Mouse (Mus musculus): ENCODE data around the gene Agtpbp1. TPM values are rescaled to one million over a fixed set of nuclear protein-coding genes. Genes with fewer than 3 reads are reported as not detected.
"Not testable (repeated sequence)": the region's sequence is repeated elsewhere in the genome, so short reads cannot be mapped to it uniquely, and the experiment has no call there.

The Agtpbp1 gene
- polyA plus RNA-seq, 1 experiment from 2014 or later, result 55.6 TPM

GRCm38 (mm10) chr13:59605221-59605922, 20.3 kb upstream of the Agtpbp1 start:
- Histone ChIP-seq H3K9me3 (no peaks in the 10 kb centered on the region), H3K4me3 (no peak overlapping the region), H3K27me3 (no peaks in the 10 kb centered on the region), H3K4me1 (replicated peaks) (no peaks in the 10 kb centered on the region), H3K4me2 (no peak overlapping the region), H3K36me3 (peaks cover 90% of the 10 kb centered on the region), H3K9ac (no peak overlapping the region), H3K27ac (no peak overlapping the region)
- WGBS, result 81% methylated on average over 10 of the region's 10 CpGs
- no peak for ATAC-seq (ENCODE audit: low FRiP score)

- no peak overlapping the region for H3K9ac ChIP-seq
- H3K27ac ChIP-seq, result no peak overlapping the region
- no peaks in the 10 kb centered on the region for H3K9me3 ChIP-seq
- 60% methylated on average over 1 of the region's 1 CpGs for WGBS
- H3K27me3 ChIP-seq, result no peaks in the 10 kb centered on the region
- no peak overlapping the region for H3K4me2 ChIP-seq
- no peaks in the 10 kb centered on the region for H3K4me1 ChIP-seq (replicated peaks)
- no peak for ATAC-seq (ENCODE audit: low FRiP score)
- no peak overlapping the region for H3K4me3 ChIP-seq
- peaks cover 90% of the 10 kb centered on the region for H3K36me3 ChIP-seq
These were observed 19.5 kb upstream of the Agtpbp1 start for GRCm38 (mm10) chr13:59604511-59604910.

GRCm38 (mm10) chr13:59603096-59603495, 18.1 kb upstream of the Agtpbp1 start:
- no peak overlapping the region for H3K9ac ChIP-seq
- no peaks in the 10 kb centered on the region for H3K27me3 ChIP-seq
- no peak overlapping the region for H3K4me2 ChIP-seq
- no peak for ATAC-seq (ENCODE audit: low FRiP score)
- no peaks in the 10 kb centered on the region for H3K9me3 ChIP-seq
- no peaks in the 10 kb centered on the region for H3K4me1 ChIP-seq (replicated peaks)
- H3K27ac ChIP-seq, result no peak overlapping the region
- no peak overlapping the region for H3K4me3 ChIP-seq
- peaks cover 79% of the 10 kb centered on the region for H3K36me3 ChIP-seq
- WGBS, result 92% methylated on average over 5 of the region's 5 CpGs

- H3K27me3 ChIP-seq, result no peaks in the 10 kb centered on the region
- H3K36me3 ChIP-seq, result peaks cover 86% of the 10 kb centered on the region
- H3K4me2 ChIP-seq, result no peak overlapping the region
- H3K4me1 ChIP-seq (replicated peaks), result peaks cover 13% of the 10 kb centered on the region
- H3K27ac ChIP-seq, result no peak overlapping the region
- no peaks in the 10 kb centered on the region for H3K9me3 ChIP-seq
- no peak overlapping the region for H3K9ac ChIP-seq
- whole genome bisulfite sequencing, result 100% methylated on average over 1 of the region's 1 CpGs
- H3K4me3 ChIP-seq, result no peak overlapping the region
- no peak for ATAC-seq (ENCODE audit: low FRiP score)
These were observed 7.6 kb upstream of the Agtpbp1 start for GRCm38 (mm10) chr13:59592630-59593029.

GRCm38 (mm10) chr13:59592058-59592457, 7.0 kb upstream of the Agtpbp1 start:
- WGBS, result 97% methylated on average over 3 of the region's 3 CpGs
- H3K9me3 ChIP-seq; ATAC-seq (ENCODE audit: low FRiP score): not testable (repeated sequence)

GRCm38 (mm10) chr13:59590691-59591090, 5.7 kb upstream of the Agtpbp1 start:
- H3K9me3 ChIP-seq, result no peaks in the 10 kb centered on the region
- no peak overlapping the region for H3K4me3 ChIP-seq
- H3K36me3 ChIP-seq, result peaks cover 75% of the 10 kb centered on the region
- no peaks in the 10 kb centered on the region for H3K27me3 ChIP-seq
- H3K27ac ChIP-seq, result no peak overlapping the region
- no peak overlapping the region for H3K9ac ChIP-seq
- 91% methylated on average over 4 of the region's 4 CpGs for WGBS
- no peak for ATAC-seq (ENCODE audit: low FRiP score)
- H3K4me1 ChIP-seq (replicated peaks), result peaks cover 32% of the 10 kb centered on the region
- H3K4me2 ChIP-seq, result no peak overlapping the region

More at GRCm38 (mm10) chr13:59592058-59592457, 7.0 kb upstream of the Agtpbp1 start:
- H3K27ac ChIP-seq, H3K4me3 ChIP-seq, H3K9ac ChIP-seq, H3K27me3 ChIP-seq, H3K4me2 ChIP-seq: not testable (repeated sequence)
- peaks cover 19% of the 10 kb centered on the region for H3K4me1 ChIP-seq (replicated peaks)
- H3K36me3 ChIP-seq, result peaks cover 88% of the 10 kb centered on the region

GRCm38 (mm10) chr13:59589672-59590071, 4.6 kb upstream of the Agtpbp1 start:
- peaks cover 70% of the 10 kb centered on the region for H3K36me3 ChIP-seq
- H3K9me3 ChIP-seq, result no peaks in the 10 kb centered on the region
- no peak overlapping the region for H3K4me3 ChIP-seq
- H3K4me2 ChIP-seq, result no peak overlapping the region
- no peaks in the 10 kb centered on the region for H3K27me3 ChIP-seq
- H3K27ac ChIP-seq, result no peak overlapping the region
- peaks cover 32% of the 10 kb centered on the region for H3K4me1 ChIP-seq (replicated peaks)
- ATAC-seq (ENCODE audit: low FRiP score), result no peak
- 87% methylated on average over 4 of the region's 4 CpGs for WGBS
- no peak overlapping the region for H3K9ac ChIP-seq

- no peaks in the 10 kb centered on the region for H3K9me3 ChIP-seq
- H3K27ac ChIP-seq, result no peak overlapping the region
- peaks cover 39% of the 10 kb centered on the region for H3K4me1 ChIP-seq (replicated peaks)
- ATAC-seq (ENCODE audit: low FRiP score), result no peak
- H3K9ac ChIP-seq, result peak overlapping the region; percentile 95
- WGBS, result 97% methylated on average over 2 of the region's 2 CpGs
- peak overlapping the region; percentile 91 for H3K4me2 ChIP-seq
- peak overlapping the region; percentile 92; the same call in 1 of the 2 replicates for H3K4me3 ChIP-seq
- no peaks in the 10 kb centered on the region for H3K27me3 ChIP-seq
- H3K36me3 ChIP-seq, result peaks cover 48% of the 10 kb centered on the region
These were observed 2.2 kb upstream of the Agtpbp1 start for GRCm38 (mm10) chr13:59587201-59587600.

- Histone ChIP-seq H3K27me3 (no peaks in the 10 kb centered on the region), H3K36me3 (peaks cover 32% of the 10 kb centered on the region)
- 0% methylated on average over 28 of the region's 28 CpGs for WGBS
These were observed 600 bp upstream of the Agtpbp1 start for GRCm38 (mm10) chr13:59585648-59586005.

GRCm38 (mm10) chr13:59584481-59584880, 546 bp downstream of the Agtpbp1 start:
- peaks cover 39% of the 10 kb centered on the region for H3K4me1 ChIP-seq (replicated peaks)
- H3K27me3 ChIP-seq, result no peaks in the 10 kb centered on the region
- WGBS, result 2% methylated on average over 9 of the region's 9 CpGs
- H3K27ac ChIP-seq, result peak overlapping the region; percentile 86
- H3K9me3 ChIP-seq, result no peaks in the 10 kb centered on the region
- peak overlapping the region; percentile 82 for H3K9ac ChIP-seq
- peaks cover 21% of the 10 kb centered on the region for H3K36me3 ChIP-seq
- peak overlapping the region; percentile 96 for H3K4me2 ChIP-seq
- H3K4me3 ChIP-seq, result peak overlapping the region; percentile 92
- peak; percentile 72 for ATAC-seq (ENCODE audit: low FRiP score)

More at GRCm38 (mm10) chr13:59585648-59586005, 600 bp upstream of the Agtpbp1 start:
- ATAC-seq (ENCODE audit: low FRiP score), result no peak
- Histone ChIP-seq H3K4me2 (peak overlapping the region; percentile 91), H3K9ac (peak overlapping the region; percentile 95), H3K9me3 (no peaks in the 10 kb centered on the region), H3K4me3 (peak overlapping the region; percentile 92), H3K4me1 (replicated peaks) (peaks cover 39% of the 10 kb centered on the region), H3K27ac (peak overlapping the region; percentile 90)

- Histone ChIP-seq H3K4me3 (no peak overlapping the region), H3K4me1 (replicated peaks) (peaks cover 9% of the 10 kb centered on the region), H3K27me3 (no peaks in the 10 kb centered on the region), H3K27ac (no peak overlapping the region), H3K36me3 (no peaks in the 10 kb centered on the region), H3K4me2 (no peak overlapping the region), H3K9me3 (no peaks in the 10 kb centered on the region), H3K9ac (no peak overlapping the region)
- ATAC-seq (ENCODE audit: low FRiP score), result no peak
- WGBS, result 96% methylated on average over 4 of the region's 4 CpGs
These were observed 4.1 kb downstream of the Agtpbp1 start for GRCm38 (mm10) chr13:59580954-59581353.

GRCm38 (mm10) chr13:59572549-59572948, 12.5 kb downstream of the Agtpbp1 start:
- H3K4me1 ChIP-seq (replicated peaks), result no peaks in the 10 kb centered on the region
- 90% methylated on average over 2 of the region's 2 CpGs for WGBS
- H3K36me3 ChIP-seq, result no peaks in the 10 kb centered on the region
- H3K9me3 ChIP-seq, result no peaks in the 10 kb centered on the region
- no peak overlapping the region for H3K4me2 ChIP-seq
- no peak overlapping the region for H3K9ac ChIP-seq
- no peaks in the 10 kb centered on the region for H3K27me3 ChIP-seq
- no peak overlapping the region for H3K27ac ChIP-seq
- no peak for ATAC-seq (ENCODE audit: low FRiP score)
- no peak overlapping the region for H3K4me3 ChIP-seq

GRCm38 (mm10) chr13:59571107-59571506, 13.9 kb downstream of the Agtpbp1 start:
- Histone ChIP-seq H3K9ac (no peak overlapping the region), H3K27ac (no peak overlapping the region), H3K36me3 (no peaks in the 10 kb centered on the region), H3K9me3 (no peaks in the 10 kb centered on the region), H3K4me3 (no peak overlapping the region), H3K4me2 (no peak overlapping the region), H3K4me1 (replicated peaks) (no peaks in the 10 kb centered on the region), H3K27me3 (no peaks in the 10 kb centered on the region)
- no peak for ATAC-seq (ENCODE audit: low FRiP score)
- 97% methylated on average over 6 of the region's 6 CpGs for WGBS
